Comparison of ENCODE assay signal across 8 mouse cellular contexts in genomic region chr5:131616113-131616876, GRCm38 (mm10).
DNase-seq lines count a peak whose midpoint lies in the region; ATAC-seq lines count a peak whose summit lies in the region.

No protein-coding gene starts in this region.

- peaks cover 17% of the 10 kb centered on the region; the same call in 1 of the 2 replicates for H3K27me3 ChIP-seq in heart, embryonic 14.5 days (ENCODE audit: control insufficient read depth, insufficient read depth, low read length)
- H3K27me3 ChIP-seq in kidney, embryonic 16.5 days (ENCODE audit: insufficient read depth, low read length): peaks cover 12% of the 10 kb centered on the region; the same call in 1 of the 2 replicates
- peaks cover 30% of the 10 kb centered on the region for H3K27me3 ChIP-seq in limb, embryonic 13.5 days

- no peak overlapping the region for H3K27ac ChIP-seq in heart, embryonic 14.5 days (replicated peaks in 1 of 2; ENCODE audit: control insufficient read depth in 1 of 2, insufficient read depth in 1 of 2, low read depth in 2 of 2, low read length in 2 of 2)
- H3K27ac ChIP-seq in kidney, embryonic 16.5 days (ENCODE audit: low read length): no peak overlapping the region
- no peak overlapping the region for H3K27ac ChIP-seq in limb, embryonic 13.5 days

- no peaks in the 10 kb centered on the region; a peak in 1 of 4 replicates for H3K4me1 ChIP-seq in heart, embryonic 14.5 days (ENCODE audit: control insufficient read depth in 2 of 2, insufficient read depth in 2 of 2, low read length in 2 of 2)
- peaks cover 3% of the 10 kb centered on the region; the same call in 1 of the 2 replicates for H3K4me1 ChIP-seq in kidney, embryonic 16.5 days (ENCODE audit: insufficient read depth, low read length)
- H3K4me1 ChIP-seq in limb, embryonic 13.5 days: peaks cover 35% of the 10 kb centered on the region

- peak overlapping the region; percentile 38 to 39 for H3K4me3 ChIP-seq in heart, embryonic 14.5 days (ENCODE audit: control insufficient read depth in 1 of 2, insufficient read depth in 1 of 2, low read depth in 1 of 2, low read length in 2 of 2)
- H3K4me3 ChIP-seq in kidney, embryonic 16.5 days (ENCODE audit: low read length): peak overlapping the region; percentile 31
- H3K4me3 ChIP-seq in limb, embryonic 13.5 days: peak overlapping the region; percentile 42

- 2% methylated on average over 40 of the region's 40 CpGs for WGBS in heart, embryonic 14.5 days
- 2% methylated on average over 40 of the region's 40 CpGs for WGBS in kidney, embryonic 16.5 days
- WGBS in limb, embryonic 13.5 days: 1% methylated on average over 40 of the region's 40 CpGs

- H3K9ac ChIP-seq in heart, embryonic 14.5 days (ENCODE audit: low read length): peak overlapping the region; percentile 59
- peak overlapping the region; percentile 10; the same call in 1 of the 2 replicates for H3K9ac ChIP-seq in kidney, embryonic 16.5 days (replicated peaks; ENCODE audit: low read length)
- peak overlapping the region; percentile 62 for H3K9ac ChIP-seq in limb, embryonic 13.5 days

- ATAC-seq in heart, embryonic 14.5 days (ENCODE audit: insufficient number of reproducible peaks, insufficient read depth, low FRiP score, low read depth): no peak
- ATAC-seq in kidney, embryonic 16.5 days (ENCODE audit: low FRiP score, low TSS enrichment): peak; percentile 79
- ATAC-seq in limb, embryonic 13.5 days (ENCODE audit: low FRiP score, low read depth): peak; percentile 57; the same call in 1 of the 2 replicates
- no peak for ATAC-seq in CD4-positive, CD25-positive, alpha-beta regulatory T cell, adult 4 months

- DNase-seq in Muller cell, postnatal 12 days (ENCODE audit: inconsistent ontology term): peak; percentile 46
- DNase-seq in embryo, embryonic 10 days (ENCODE audit: low spot score): peak; percentile 73
- DNase-seq in retina, embryonic 14.5 days (ENCODE audit: low spot score): peak; percentile 60
- DNase-seq in c-Kit-positive CD71-positive TER-119-positive erythroid progenitor cells, embryonic 14.5 days (ENCODE audit: low spot score): no peak

- H3K36me3 ChIP-seq in heart, embryonic 14.5 days (ENCODE audit: control insufficient read depth, insufficient read depth, low read length): no peaks in the 10 kb centered on the region
- no peaks in the 10 kb centered on the region for H3K36me3 ChIP-seq in kidney, embryonic 16.5 days (ENCODE audit: insufficient read depth, low read length)
- no peaks in the 10 kb centered on the region for H3K36me3 ChIP-seq in limb, embryonic 13.5 days

- H3K9me3 ChIP-seq in heart, embryonic 14.5 days (ENCODE audit: control insufficient read depth, low read length): no peaks in the 10 kb centered on the region
- H3K9me3 ChIP-seq in kidney, embryonic 16.5 days (ENCODE audit: low read length): no peaks in the 10 kb centered on the region
- H3K9me3 ChIP-seq in limb, embryonic 13.5 days: no peaks in the 10 kb centered on the region

- H3K4me2 ChIP-seq in heart, embryonic 14.5 days (ENCODE audit: low read length): peak overlapping the region; percentile 71
- peak overlapping the region; percentile 61 for H3K4me2 ChIP-seq in kidney, embryonic 16.5 days (replicated peaks; ENCODE audit: low read depth, low read length)
- H3K4me2 ChIP-seq in limb, embryonic 13.5 days (replicated peaks): peak overlapping the region; percentile 78

Comparison
In these comparisons a context has a peak if more than half of its experiments do, and no peak if none do; other contexts are left out.
1. ATAC-seq: peak in kidney, embryonic 16.5 days (single experiment) and limb, embryonic 13.5 days (single experiment); none in heart, embryonic 14.5 days (single experiment) and CD4-positive, CD25-positive, alpha-beta regulatory T cell, adult 4 months (single experiment).
2. H3K9ac ChIP-seq: peak in every context shown above with its lines; median percentile 62 in limb, embryonic 13.5 days; 59 in heart, embryonic 14.5 days; 10 in kidney, embryonic 16.5 days.
3. Peak in every context shown above with its lines, with median percentiles within 50 percentile points of each other: H3K4me2 ChIP-seq and H3K4me3 ChIP-seq.